Mouse (Mus musculus): ENCODE results near the gene Klf16. TPM values are rescaled to one million over a fixed set of nuclear protein-coding genes. Genes with fewer than 3 reads are reported as not detected.

Klf16 gene
- polyA plus RNA-seq, 1 experiment from 2014 or later = 6.1 TPM

GRCm38 (mm10) chr10:80602698-80603325 is 25.7 kb upstream of the Klf16 start, which contains the start of the genes Scamp4 and Adat3:
TSS of gene Scamp4 (plus strand) at chr10:80602872.
TSS of gene Adat3 (plus strand) at chr10:80602880.
- H3K4me3 ChIP-seq (ENCODE audit: low read depth, low read length) = peak within 1 kb of the TSS; percentile 87
- under 1% methylated on average over 52 of the region's 54 CpGs for WGBS (ENCODE audit: insufficient replicate concordance)
- peak within 1 kb of the TSS; percentile 84 for H3K4me2 ChIP-seq (ENCODE audit: low read depth, low read length)
- H3K4me1 ChIP-seq (ENCODE audit: insufficient read depth) = peaks cover 38% of the 10 kb centered on the region
- ATAC-seq (peak; percentile 94), DNase-seq (peak; percentile 95)
- H3K9me3 ChIP-seq (ENCODE audit: low read length) = no peaks in the 10 kb centered on the region
- peaks cover 17% of the 10 kb centered on the region for H3K36me3 ChIP-seq (replicated peaks; ENCODE audit: insufficient read depth, low read length)
- H3K27ac ChIP-seq (ENCODE audit: low read depth) = peak within 1 kb of the TSS; percentile 92
- peak within 1 kb of the TSS; percentile 65 for H3K9ac ChIP-seq (replicated peaks)
- TF ChIP-seq CTCF (IDR thresholded peaks at IDR 0.05; ENCODE audit: low read depth) = no peak
- peak; percentile 43 for TF ChIP-seq EP300 (IDR thresholded peaks at IDR 0.05; ENCODE audit: low read depth)
- no peaks in the 10 kb centered on the region for H3K27me3 ChIP-seq (ENCODE audit: insufficient read depth, low read length)

- Histone ChIP-seq H3K4me2 (ENCODE audit: low read depth, low read length) (no peak overlapping the region), H3K9me3 (ENCODE audit: low read length) (no peaks in the 10 kb centered on the region), H3K9ac (replicated peaks) (no peak overlapping the region), H3K4me3 (ENCODE audit: low read depth, low read length) (no peak overlapping the region), H3K27ac (ENCODE audit: low read depth) (no peak overlapping the region), H3K4me1 (ENCODE audit: insufficient read depth) (peaks cover 7% of the 10 kb centered on the region; the same call in 1 of the 2 replicates), H3K36me3 (replicated peaks; ENCODE audit: insufficient read depth, low read length) (no peaks in the 10 kb centered on the region), H3K27me3 (ENCODE audit: insufficient read depth, low read length) (no peaks in the 10 kb centered on the region)
- TF ChIP-seq EP300 (IDR thresholded peaks at IDR 0.05; ENCODE audit: low read depth) = no peak
- no peak for TF ChIP-seq CTCF (IDR thresholded peaks at IDR 0.05; ENCODE audit: low read depth)
- ATAC-seq (no peak), DNase-seq (no peak)
- WGBS (ENCODE audit: insufficient replicate concordance) = 56% methylated on average over 4 of the region's 4 CpGs
Measured at GRCm38 (mm10) chr10:80596318-80596717, 19.2 kb upstream of the Klf16 start.

- Histone ChIP-seq H3K4me2 (ENCODE audit: low read depth, low read length) (peak within 1 kb of the TSS; percentile 96), H3K4me1 (ENCODE audit: insufficient read depth) (peaks cover 33% of the 10 kb centered on the region), H3K27ac (ENCODE audit: low read depth) (peak within 1 kb of the TSS; percentile 84), H3K36me3 (replicated peaks; ENCODE audit: insufficient read depth, low read length) (no peaks in the 10 kb centered on the region; the same call in none of the 2 replicates), H3K9ac (replicated peaks) (peak within 1 kb of the TSS; percentile 97), H3K27me3 (ENCODE audit: insufficient read depth, low read length) (no peaks in the 10 kb centered on the region), H3K4me3 (ENCODE audit: low read depth, low read length) (peak within 1 kb of the TSS; percentile 93), H3K9me3 (ENCODE audit: low read length) (no peaks in the 10 kb centered on the region)
- no peak for TF ChIP-seq CTCF (IDR thresholded peaks at IDR 0.05; ENCODE audit: low read depth)
- TF ChIP-seq EP300 (IDR thresholded peaks at IDR 0.05; ENCODE audit: low read depth) = 0 out of 2 replicates have a peak, but pooled peaks have one; percentile 48
- WGBS (ENCODE audit: insufficient replicate concordance) = under 1% methylated on average over 57 of the region's 73 CpGs
- DNase-seq (peak; percentile 99), ATAC-seq (peak; percentile 97)
Measured at GRCm38 (mm10) chr10:80589879-80590854, 13.0 kb upstream of the Klf16 start, which contains the start of gene Abhd17a. TSS of gene Abhd17a (minus strand) at chr10:80590341.

GRCm38 (mm10) chr10:80589127-80589878 is 12.2 kb upstream of the Klf16 start:
- DNase-seq (no peak), ATAC-seq (no peak)
- Histone ChIP-seq H3K27ac (ENCODE audit: low read depth) (peak overlapping the region; percentile 84), H3K4me2 (ENCODE audit: low read depth, low read length) (peak overlapping the region; percentile 96), H3K9ac (replicated peaks) (peak overlapping the region; percentile 97), H3K4me1 (ENCODE audit: insufficient read depth) (peaks cover 40% of the 10 kb centered on the region), H3K9me3 (ENCODE audit: low read length) (no peaks in the 10 kb centered on the region), H3K4me3 (ENCODE audit: low read depth, low read length) (peak overlapping the region; percentile 93), H3K27me3 (ENCODE audit: insufficient read depth, low read length) (no peaks in the 10 kb centered on the region), H3K36me3 (replicated peaks; ENCODE audit: insufficient read depth, low read length) (peaks cover under 1% of the 10 kb centered on the region)
- no peak for TF ChIP-seq EP300 (IDR thresholded peaks at IDR 0.05; ENCODE audit: low read depth)
- 5% methylated on average over 12 of the region's 12 CpGs for WGBS (ENCODE audit: insufficient replicate concordance)

- Histone ChIP-seq H3K4me1 (ENCODE audit: insufficient read depth) (peaks cover 45% of the 10 kb centered on the region), H3K4me3 (ENCODE audit: low read depth, low read length) (no peak overlapping the region), H3K9me3 (ENCODE audit: low read length) (no peaks in the 10 kb centered on the region), H3K27me3 (ENCODE audit: insufficient read depth, low read length) (no peaks in the 10 kb centered on the region), H3K36me3 (replicated peaks; ENCODE audit: insufficient read depth, low read length) (peaks cover 8% of the 10 kb centered on the region), H3K9ac (replicated peaks) (no peak overlapping the region; the same call in 1 of the 2 replicates), H3K4me2 (ENCODE audit: low read depth, low read length) (peak overlapping the region; percentile 22), H3K27ac (ENCODE audit: low read depth) (peak overlapping the region; percentile 55; the same call in 1 of the 2 replicates)
- ATAC-seq (no peak), DNase-seq (peak; percentile 58)
- TF ChIP-seq CTCF (IDR thresholded peaks at IDR 0.05; ENCODE audit: low read depth) (no peak), EP300 (IDR thresholded peaks at IDR 0.05; ENCODE audit: low read depth) (no peak)
- WGBS (ENCODE audit: insufficient replicate concordance) = 44% methylated on average over 3 of the region's 4 CpGs
Measured at GRCm38 (mm10) chr10:80587305-80587657, 10.2 kb upstream of the Klf16 start.
